Mouse (Mus musculus): Measurements from ENCODE around the gene Slc35b2.

Gene Slc35b2

DNA sequence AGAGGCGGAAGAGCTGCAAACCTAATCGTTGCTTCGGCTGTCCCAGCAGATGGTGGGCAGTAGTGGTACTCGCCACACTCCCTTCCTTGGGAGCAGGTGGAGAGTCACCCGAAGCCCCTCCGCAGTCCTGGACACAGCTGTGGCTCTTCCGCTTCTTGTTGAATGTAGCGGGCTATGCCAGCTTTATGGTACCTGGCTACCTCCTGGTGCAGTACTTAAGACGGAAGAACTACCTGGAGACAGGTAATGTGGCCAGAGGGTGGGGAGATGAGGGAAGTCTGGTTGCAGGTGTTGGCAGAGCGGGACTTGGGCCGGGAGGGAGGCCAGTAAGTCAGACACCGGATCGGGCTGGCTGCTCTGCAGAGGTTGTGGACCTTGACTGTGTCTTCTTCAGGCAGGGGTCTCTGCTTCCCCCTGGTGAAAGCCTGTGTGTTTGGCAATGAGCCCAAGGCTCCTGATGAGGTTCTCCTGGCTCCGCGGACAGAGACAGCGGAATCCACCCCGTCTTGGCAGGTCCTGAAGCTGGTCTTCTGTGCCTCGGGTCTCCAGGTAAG lies 934 bp downstream of the Slc35b2 start:
- DNase-seq (ENCODE audit: low spot score) = no peak

DNA sequence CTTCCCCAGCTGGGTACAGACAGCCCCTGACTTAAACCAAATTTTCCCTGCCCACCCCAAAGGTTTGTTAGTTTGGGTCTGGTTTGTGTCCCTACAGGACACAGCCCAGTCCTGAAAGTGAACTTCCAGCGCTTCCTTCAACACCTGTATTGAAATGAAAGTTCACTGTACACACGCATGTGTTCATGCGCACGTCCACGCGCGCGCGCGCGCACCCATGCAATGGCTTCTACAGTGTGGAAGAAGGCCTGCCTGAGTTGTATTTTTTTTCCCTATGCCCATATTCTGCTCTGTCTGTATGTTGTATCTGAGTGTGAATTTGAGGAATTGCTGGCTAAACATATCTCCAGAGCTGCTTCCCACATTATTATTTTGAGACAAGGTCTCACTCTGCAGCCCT lies 1.4 kb downstream of the Slc35b2 start:
- no peak for DNase-seq (ENCODE audit: low spot score)

DNA sequence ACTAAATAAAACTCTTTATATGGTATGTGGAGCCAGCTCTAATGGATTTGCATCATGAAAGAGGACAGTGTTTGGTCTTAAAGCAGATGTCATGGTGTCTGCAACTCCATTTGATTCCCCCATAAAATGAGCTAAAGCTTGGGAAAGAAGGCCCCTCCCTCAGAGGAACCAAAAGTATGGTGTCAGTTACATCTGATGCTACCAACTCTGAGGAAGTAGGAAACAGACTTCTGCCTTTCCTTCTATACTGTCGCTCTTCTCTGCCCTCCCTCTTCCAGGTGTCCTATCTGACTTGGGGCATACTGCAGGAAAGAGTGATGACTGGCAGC lies 2.3 kb downstream of the Slc35b2 start:
- DNase-seq (ENCODE audit: low spot score) = no peak

DNA sequence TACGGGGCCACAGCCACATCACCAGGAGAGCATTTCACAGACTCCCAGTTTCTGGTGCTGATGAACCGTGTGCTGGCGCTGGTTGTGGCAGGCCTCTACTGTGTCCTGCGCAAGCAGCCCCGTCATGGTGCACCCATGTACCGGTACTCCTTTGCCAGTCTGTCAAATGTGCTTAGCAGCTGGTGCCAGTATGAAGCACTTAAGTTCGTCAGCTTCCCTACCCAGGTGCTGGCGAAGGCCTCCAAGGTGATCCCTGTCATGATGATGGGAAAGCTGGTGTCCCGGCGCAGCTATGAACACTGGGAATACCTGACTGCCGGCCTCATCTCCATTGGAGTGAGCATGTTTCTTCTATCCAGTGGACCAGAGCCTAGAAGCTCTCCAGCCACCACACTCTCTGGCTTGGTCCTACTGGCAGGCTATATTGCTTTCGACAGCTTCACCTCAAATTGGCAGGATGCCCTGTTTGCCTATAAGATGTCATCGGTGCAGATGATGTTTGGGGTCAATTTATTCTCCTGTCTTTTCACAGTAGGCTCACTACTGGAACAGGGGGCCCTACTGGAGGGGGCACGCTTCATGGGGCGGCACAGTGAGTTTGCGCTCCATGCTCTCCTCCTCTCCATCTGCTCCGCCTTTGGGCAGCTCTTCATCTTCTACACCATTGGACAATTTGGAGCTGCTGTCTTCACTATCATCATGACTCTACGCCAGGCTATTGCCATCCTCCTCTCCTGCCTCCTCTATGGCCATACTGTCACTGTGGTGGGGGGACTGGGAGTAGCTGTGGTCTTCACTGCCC lies 2.9 kb downstream of the Slc35b2 start:
- DNase-seq (ENCODE audit: low spot score) = no peak

DNA sequence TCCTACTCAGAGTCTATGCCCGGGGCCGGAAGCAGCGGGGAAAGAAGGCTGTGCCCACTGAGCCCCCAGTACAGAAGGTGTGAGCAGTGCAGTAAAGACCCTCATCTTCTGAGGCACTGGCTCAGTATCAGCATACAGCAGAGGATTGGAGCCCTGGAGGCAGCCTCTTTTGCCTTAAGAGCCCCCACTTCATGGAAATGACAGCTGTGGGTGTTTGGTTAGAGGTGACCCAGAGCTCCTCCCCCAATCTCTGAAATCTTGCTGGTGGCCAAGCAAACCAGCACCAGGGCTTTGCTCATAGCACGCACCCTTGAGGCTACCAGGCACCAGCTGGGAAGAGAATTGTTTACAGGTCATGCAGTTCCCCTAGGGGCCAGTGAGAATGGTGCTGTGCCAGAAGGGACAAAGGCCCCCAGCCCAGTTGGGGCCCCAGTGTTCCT lies 3.5 kb downstream of the Slc35b2 start:
- DNase-seq (ENCODE audit: low spot score) = no peak

DNA sequence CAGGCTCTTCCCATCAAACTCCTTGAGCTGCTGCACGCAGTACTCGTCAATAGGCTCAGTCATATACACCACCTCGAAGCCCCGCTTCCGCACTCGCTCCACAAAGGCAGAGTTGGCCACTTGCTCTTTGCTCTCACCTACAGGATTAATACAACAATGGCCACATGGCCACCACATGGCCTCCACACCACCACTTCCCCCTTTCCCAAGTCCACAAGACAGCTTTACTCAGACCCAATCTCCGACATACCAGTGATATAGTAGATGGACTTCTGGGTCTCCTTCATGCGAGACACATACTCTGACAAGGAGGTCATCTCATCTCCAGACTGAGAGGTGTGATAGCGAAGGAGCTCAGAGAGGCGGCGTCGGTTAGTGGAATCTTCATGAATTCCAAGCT lies 5.3 kb downstream of the Slc35b2 start:
- DNase-seq (ENCODE audit: low spot score) = no peak

DNA sequence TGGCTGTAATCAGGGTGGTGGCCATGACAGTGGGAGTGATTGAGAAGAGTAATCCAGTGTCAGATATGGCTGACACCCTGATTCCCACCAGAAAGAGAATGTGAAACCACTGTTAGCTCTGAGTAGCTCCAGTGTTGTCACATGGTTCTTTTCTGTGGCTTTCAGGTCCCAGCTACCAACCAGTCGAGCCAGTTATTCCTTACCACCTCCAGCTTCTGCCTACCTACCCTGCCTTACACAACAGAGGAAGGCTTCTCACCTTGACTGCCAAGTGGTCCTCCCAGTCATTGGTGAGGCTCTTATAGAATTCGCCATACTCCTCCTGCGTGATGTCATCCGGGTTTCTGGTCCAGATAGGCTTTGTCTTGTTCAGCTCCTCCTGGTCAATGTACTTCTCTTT lies 6.3 kb downstream of the Slc35b2 start:
- no peak for DNase-seq (ENCODE audit: low spot score)

DNA sequence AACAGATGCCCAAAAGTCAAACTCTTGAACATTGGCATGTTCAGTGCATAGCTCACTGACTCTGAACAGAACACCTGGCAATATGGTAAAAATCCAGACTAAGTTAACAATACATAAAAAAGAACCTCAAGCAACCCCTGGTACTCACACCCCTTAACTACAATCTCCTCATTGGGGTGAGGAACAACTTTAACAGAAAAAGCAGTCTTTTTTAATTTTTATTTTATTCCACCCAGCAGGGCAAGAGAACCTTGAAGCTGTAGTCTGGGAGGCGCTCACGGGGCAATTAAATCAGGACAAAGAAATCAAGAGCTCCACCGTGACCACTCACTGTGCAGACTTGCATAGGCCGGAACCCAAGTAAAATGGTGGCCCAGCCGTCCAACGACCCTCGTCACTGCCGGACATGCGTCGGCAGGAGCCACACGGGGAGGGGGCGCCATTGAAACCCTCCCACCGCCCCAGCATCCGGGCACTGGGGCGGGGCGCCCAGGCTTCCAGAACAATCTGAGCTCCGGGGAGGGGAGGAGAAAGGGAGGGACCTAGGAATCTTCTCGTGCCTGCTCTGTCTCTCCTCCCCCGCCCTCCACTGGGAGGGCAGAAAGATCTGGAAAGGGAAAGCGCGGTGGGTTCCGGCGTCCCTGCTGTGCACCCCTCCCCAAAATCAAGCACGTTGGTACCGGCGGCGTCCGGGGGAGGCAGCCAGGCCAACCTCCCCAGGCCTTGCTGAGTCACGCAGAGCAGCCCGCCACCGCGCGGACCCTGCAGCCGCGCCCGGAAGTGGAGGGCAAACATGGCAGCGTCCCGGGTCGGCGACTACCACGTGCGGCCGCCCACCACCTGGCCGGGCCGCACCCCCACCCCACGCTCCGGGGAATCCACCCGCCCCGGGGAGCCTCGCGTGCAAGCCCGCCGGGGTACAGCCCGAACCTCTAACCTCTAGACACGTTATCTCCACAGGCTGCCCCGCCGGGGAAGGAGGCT lies 8.7 kb downstream of the Slc35b2 start:
- DNase-seq (ENCODE audit: low spot score) = peak; percentile 74

DNA sequence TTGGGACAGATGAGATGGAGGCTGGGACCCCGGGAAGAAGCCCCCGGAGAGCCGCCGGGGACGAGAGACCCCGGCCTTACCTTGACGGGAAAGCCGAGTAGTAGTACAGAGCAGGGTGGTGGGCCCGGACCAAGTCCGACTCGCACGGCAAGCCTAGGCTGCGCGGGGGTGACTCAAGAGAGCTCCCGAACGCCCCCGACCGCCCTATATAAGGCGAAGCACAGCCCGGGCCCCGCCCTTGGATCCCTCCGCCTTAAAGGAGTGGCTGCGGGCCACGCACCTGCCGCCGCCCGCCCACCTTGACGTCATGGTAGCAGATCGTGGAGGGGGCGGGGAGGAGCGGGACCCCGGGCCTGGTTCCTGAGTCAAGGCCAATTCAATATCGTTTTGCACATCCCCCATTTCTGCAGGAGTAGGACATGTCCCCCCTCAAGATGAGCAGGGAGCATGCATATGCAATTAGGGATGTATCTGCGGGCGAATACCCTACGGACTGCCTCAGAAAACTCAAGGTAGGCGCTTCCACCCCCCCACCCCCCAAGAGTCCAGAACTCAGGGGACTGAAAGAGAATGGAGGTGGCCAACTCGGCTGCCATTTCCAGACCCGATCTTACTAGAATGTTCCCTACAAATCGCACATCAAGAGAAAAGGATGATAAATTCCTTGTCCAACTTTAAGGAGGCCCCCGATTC lies 9.6 kb downstream of the Slc35b2 start, which contains the start of gene Hsp90ab1:
Gene Hsp90ab1 (minus strand): TSS at position 185 of the 693 bp plus-strand sequence.
- DNase-seq (ENCODE audit: low spot score) = peak; percentile 99

DNA sequence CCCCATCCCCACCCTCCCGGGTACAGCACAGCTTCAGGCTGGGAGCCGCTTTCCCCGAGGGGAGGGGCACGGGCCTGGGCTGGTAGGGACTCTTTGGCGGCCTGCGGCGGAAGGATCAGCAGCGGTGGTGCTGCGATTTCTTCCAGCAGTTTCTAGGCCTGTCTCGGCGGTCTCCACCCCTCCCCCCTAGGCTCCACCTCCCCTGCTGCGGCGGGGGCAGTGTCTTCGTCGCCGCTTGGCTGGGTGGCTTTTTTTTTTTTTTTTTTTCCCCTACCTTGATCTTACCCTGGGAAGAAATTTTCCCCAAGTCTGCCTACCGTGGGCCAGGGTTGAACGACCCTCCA lies 10.1 kb downstream of the Slc35b2 start:
- peak; percentile 98 for DNase-seq (ENCODE audit: low spot score)

DNA sequence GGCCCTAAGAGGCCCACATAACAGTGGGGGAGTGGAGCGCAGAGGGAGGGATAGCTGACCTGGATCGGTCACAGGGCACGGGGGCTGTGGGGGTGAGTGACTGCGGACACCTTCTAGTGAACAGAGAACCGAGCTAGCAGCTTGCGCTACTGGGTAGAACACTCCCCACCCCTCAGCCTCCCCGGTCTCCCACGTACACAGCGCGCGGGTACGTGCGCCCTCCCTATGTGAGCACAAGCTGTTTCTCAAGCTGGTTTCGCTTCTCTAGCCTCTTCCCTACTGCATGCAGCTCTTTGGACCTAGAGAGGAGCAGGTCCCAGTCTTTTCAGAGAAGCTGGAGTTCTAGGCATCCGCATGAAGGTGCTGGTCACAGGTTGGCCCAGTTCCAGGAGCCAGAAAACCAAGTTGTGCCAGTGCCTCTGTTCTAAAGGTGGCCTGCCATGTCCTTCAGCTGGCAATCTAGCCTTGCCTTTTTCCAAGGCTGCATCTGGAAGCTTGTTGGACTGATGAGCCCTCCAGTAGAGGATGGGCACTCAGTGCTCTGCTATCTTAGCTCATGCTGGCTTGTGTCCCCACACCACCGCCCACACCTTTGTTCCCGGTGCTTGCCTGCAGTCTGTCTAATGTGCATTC lies 10.6 kb downstream of the Slc35b2 start:
- peak; percentile 86 for DNase-seq (ENCODE audit: low spot score)

DNA sequence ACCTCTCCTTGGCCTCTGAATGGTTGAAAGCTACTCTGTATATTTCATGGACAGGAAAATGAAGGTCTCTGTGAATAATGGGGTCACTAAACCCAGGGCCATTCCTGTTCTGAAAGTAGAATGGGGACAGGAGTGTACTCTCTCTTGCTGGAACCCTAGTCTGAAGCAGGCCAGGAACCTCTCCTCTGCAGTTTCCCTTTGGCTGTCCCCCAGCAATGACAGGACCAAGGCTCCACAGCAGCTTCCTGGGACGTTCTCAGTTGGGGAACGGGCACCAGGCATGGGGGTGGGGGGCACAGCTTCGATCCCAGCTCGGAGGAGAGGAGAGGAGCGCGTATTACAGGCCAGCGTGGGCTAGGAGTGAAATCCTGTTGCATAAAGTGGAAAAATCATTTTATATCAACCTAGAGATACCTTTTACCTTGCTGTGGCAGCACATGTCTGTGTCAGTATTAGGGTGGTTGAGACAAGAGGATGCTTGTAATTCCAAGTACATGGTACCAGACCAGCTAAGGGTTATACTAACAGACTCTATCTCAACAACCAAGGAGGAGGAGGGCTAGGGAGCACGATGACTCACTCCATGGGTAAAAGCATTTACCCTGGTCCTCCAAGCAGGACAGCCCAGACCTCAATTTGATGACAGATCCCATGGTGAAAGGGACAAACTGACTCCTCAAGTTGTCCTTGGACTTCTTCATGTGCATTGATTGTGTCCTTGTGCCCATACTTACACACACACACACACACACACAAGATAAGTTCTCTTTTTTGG lies 11.6 kb downstream of the Slc35b2 start:
- no peak for DNase-seq (ENCODE audit: low spot score)

DNA sequence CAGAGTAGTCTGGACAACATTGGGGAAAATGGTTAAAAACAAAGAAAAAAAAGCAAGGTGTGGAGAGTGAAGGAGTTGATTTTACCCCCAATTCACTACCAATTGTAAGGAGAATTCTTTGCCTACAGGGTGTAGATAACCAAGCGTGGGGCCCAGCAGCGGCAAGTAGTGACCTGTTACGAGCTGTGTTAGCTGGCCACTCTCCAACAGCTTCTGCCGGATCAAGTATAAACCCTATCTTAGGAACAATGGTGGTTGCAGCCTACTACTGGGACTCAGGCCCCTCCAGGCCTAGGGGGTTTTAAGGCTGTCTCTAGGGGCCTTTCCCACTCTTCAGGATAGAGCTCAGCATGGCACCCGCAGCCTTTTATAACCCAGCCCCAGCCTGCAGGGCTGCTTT lies 14.6 kb downstream of the Slc35b2 start:
- DNase-seq (ENCODE audit: low spot score) = no peak

DNA sequence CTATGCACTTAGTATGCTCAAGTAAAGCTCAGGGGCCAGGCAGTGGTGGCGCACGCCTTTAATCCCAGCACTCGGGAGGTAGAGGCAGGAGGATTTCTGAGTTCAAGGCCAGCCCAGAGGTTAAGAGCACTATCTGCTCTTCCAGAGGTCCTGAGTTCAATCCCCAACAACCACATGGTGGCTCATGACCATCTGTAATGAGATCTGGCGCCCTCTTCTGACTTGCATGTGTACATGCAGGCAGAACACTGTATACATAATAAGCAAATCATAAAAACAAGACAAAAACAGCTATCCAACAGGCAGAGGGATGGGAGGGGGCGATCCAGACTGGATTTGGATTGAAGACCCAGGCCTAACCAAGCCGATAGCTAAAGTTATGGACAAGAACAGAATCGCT lies 15.2 kb downstream of the Slc35b2 start:
- no peak for DNase-seq (ENCODE audit: low spot score)

DNA sequence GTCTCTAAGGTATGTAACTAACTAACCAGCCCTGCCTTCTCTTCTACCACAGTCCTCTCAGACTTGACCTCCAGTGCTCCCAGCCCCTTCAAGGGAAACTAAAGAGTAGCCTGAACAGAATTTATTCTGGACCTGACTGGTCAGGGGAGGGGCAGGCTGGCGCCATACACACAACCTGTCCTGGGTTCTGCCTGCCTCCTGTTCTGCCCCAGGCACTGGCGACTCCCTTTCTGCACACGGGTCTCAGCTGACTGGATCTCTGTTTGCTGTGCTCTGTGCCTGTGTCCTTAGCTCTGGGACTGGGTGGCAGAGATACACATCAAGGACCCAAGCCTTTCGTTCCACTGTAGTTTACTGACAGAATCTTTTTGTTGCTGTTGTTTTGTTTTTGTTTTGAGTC lies 15.9 kb downstream of the Slc35b2 start:
- DNase-seq (ENCODE audit: low spot score) = no peak

DNA sequence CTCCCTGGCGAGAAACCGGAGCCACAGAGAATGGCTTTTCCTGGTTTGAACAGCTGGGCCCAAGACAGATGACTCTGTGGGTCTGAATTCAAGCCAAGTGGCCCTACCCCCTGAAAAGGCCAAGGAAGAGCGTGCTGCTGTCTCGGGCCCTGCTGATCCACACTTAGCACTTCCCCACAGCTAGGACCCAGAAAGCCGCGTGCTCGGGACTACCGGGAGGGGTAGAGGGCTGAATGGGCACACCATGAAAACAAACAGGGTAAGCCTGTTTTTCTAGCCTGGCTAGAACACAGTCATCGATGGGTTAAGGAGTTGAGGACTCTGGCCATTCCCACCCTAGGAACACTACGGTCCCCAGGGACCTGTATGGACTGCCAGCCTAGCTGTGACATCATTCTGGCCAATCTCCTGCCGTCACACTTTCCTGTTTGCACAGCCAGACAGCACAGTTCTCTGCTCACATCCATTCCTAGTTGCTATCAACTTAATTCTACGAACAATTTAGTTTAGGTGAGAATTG lies 17.3 kb downstream of the Slc35b2 start:
- no peak for DNase-seq (ENCODE audit: low spot score)

DNA sequence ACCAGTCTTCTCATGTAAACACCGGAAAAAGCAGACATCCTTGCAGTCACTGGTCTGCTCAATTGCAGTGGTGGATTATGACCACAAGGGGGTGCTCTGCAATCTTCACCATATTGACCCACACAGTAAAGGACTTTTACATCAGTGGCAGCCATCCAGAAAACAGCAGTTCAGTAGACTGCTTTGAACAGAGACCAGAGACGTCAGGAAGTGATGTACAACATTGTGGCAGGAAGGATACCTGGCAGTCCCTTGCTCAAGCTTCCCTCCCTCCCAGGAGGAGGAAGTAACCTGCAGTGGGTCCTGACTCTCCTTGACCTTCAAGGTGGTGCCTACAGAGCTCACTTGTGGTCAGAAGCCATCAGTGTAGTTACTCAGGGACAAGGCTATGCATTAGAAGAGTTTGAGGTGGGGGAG lies 17.9 kb downstream of the Slc35b2 start:
- peak; percentile 74 for DNase-seq (ENCODE audit: low spot score)

DNA sequence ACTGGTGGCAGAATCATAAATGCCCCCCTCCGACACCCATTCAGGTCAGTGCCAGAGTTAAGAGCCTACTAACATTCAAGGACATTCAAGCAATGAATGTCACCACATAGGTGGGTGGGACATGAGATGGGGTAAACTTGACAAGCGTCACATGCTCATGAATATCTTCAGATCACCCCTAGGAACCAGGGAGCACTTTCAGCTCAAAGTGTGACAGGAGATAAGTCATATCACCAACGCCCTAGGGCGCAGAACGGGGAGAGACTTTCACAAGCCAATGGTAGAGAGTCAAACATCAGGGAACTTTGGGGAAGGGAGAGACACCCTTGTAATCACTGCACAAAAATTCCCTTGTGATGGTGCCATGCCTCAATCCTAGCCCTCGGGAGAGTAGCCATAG lies 18.5 kb downstream of the Slc35b2 start:
- DNase-seq (ENCODE audit: low spot score) = no peak

DNA sequence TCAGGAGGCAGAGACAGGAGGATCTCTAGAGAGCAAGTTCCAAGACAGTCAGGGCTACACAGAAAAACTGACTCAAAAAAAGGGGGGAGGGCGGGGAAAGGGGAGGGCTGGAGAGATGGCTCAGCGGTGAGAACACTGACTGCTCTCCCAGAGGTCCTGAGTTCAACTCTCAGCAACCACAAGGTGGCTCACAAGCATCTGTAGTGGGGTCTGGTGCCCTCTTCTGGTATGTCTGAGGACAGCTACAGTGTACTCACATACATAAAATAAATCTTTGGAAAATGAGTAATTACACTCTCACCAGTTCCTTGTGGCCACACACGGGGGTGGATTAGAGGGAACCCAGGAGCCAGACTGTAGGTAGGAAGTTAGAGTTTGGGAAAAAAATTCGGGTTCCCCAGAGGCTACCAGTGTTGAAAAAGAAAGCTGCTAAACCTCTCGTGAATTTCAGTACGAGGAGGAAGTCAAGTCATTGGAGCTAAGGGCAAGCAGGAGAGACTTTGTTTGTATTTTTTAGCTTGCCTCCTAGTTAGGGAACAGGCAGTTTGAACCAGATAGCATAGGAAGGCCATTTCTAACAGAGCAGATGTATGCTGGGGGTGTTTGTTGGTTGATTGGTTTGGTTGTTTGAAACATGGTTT lies 19.2 kb downstream of the Slc35b2 start:
- no peak for DNase-seq (ENCODE audit: low spot score)
